Mouse (Mus musculus): ENCODE data around the gene Pdgfc. TPM values are rescaled to one million over a fixed set of nuclear protein-coding genes. Genes with fewer than 3 reads are reported as not detected.

Pdgfc gene
- polyA plus RNA-seq, 1 experiment from 2014 or later, result 3.3 TPM

DNA sequence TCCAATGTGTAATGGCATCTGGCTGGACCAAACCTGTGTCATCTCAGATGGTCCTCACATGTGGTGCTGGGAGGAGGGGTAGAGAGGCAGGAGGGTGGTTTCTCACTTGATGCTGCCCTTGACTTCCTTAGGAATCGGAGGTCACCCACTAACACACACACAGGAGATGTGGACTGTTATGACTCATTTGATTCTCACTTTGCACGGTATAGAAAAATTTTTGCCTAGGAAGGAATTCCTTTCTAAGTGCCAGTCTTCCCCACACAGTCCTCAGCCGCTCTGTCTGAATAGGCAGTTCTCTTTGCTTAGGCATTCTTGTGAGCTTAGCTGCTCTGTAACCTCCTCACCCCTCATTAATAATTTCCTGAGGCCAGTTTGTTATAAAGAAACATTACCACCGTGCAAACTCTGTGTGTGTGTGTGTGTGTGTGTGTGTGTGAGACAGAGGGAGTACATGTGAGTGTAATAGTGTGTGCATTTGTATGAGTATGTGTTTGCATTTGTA is 22.4 kb downstream of the Pdgfc start:
- Histone ChIP-seq H3K36me3 (ENCODE audit: control insufficient read depth, insufficient read depth, low read length) (no peaks in the 10 kb centered on the region), H3K27ac (ENCODE audit: low read depth, low read length) (no peak overlapping the region), H3K27me3 (ENCODE audit: control insufficient read depth, insufficient read depth, low read length) (no peaks in the 10 kb centered on the region), H3K9ac (replicated peaks; ENCODE audit: low read depth, low read length) (no peak overlapping the region), H3K9me3 (ENCODE audit: control insufficient read depth, low read length) (no peaks in the 10 kb centered on the region), H3K4me3 (ENCODE audit: low read depth, low read length) (no peak overlapping the region), H3K4me1 (ENCODE audit: control insufficient read depth, insufficient read depth, low read length) (no peaks in the 10 kb centered on the region), H3K4me2 (ENCODE audit: low read depth, low read length) (no peak overlapping the region)
- ATAC-seq (ENCODE audit: low read depth), result peak; percentile 34; the same call in 1 of the 2 replicates
- 48% methylated on average over 4 of the region's 4 CpGs for WGBS

DNA sequence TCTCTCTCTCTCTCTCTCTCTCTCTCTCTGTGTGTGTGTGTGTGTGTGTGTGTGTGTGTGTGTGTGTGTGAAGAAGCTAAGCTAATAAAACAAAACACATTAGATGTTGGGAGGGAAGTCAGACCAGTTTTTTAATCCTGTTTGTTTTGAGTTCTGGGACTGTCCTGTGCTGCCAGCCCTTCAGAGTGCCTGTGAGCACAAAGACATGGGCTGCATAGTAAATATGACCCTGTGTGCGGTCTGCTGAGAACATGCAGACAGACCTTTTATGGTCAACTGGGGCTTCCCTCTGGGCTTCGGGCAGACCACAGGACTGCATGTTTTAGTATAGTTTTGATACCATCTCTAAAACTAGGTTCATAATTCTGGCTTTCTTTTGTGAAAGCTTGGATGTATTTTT is 32.3 kb downstream of the Pdgfc start:
- ATAC-seq (ENCODE audit: low read depth), result no peak
- Histone ChIP-seq H3K36me3 (ENCODE audit: control insufficient read depth, insufficient read depth, low read length) (no peaks in the 10 kb centered on the region), H3K4me2 (ENCODE audit: low read depth, low read length) (no peak overlapping the region), H3K27ac (ENCODE audit: low read depth, low read length) (no peak overlapping the region), H3K27me3 (ENCODE audit: control insufficient read depth, insufficient read depth, low read length) (no peaks in the 10 kb centered on the region), H3K4me3 (ENCODE audit: low read depth, low read length) (no peak overlapping the region), H3K9ac (replicated peaks; ENCODE audit: low read depth, low read length) (no peak overlapping the region), H3K4me1 (ENCODE audit: control insufficient read depth, insufficient read depth, low read length) (no peaks in the 10 kb centered on the region), H3K9me3 (ENCODE audit: control insufficient read depth, low read length) (no peaks in the 10 kb centered on the region)
- 37% methylated on average over 2 of the region's 2 CpGs for WGBS

DNA sequence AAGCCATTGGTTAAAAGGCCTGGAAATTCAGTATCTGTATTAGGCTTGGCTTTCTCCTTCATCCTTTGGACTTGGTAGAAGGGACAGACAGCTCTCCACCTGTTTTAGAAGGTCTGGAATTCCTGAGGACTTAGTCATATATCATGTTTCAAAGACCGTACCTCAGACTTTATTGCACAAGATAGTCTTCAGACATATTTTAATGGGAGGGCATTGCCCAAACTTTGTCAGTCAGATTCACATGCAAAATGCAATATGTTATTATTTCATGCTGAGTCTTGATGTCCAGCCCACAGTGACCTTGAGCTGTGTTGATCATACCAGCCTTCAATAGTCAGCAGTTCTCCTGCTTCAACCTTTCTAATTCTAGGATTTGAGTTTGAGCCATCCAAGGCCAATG is 64.9 kb downstream of the Pdgfc start:
- no peak for ATAC-seq (ENCODE audit: low read depth)
- Histone ChIP-seq H3K9ac (replicated peaks; ENCODE audit: low read depth, low read length) (no peak overlapping the region), H3K4me1 (ENCODE audit: control insufficient read depth, insufficient read depth, low read length) (no peaks in the 10 kb centered on the region), H3K4me2 (ENCODE audit: low read depth, low read length) (no peak overlapping the region), H3K27ac (ENCODE audit: low read depth, low read length) (no peak overlapping the region), H3K9me3 (ENCODE audit: control insufficient read depth, low read length) (no peaks in the 10 kb centered on the region), H3K4me3 (ENCODE audit: low read depth, low read length) (no peak overlapping the region), H3K27me3 (ENCODE audit: control insufficient read depth, insufficient read depth, low read length) (no peaks in the 10 kb centered on the region), H3K36me3 (ENCODE audit: control insufficient read depth, insufficient read depth, low read length) (no peaks in the 10 kb centered on the region)
- 89% methylated on average over 1 of the region's 1 CpGs for WGBS

- Histone ChIP-seq H3K36me3 (ENCODE audit: control insufficient read depth, insufficient read depth, low read length) (no peaks in the 10 kb centered on the region), H3K9me3 (ENCODE audit: control insufficient read depth, low read length) (no peaks in the 10 kb centered on the region), H3K9ac (replicated peaks; ENCODE audit: low read depth, low read length) (no peak overlapping the region), H3K4me2 (ENCODE audit: low read depth, low read length) (no peak overlapping the region), H3K27me3 (ENCODE audit: control insufficient read depth, insufficient read depth, low read length) (no peaks in the 10 kb centered on the region), H3K4me3 (ENCODE audit: low read depth, low read length) (no peak overlapping the region), H3K4me1 (ENCODE audit: control insufficient read depth, insufficient read depth, low read length) (no peaks in the 10 kb centered on the region), H3K27ac (ENCODE audit: low read depth, low read length) (no peak overlapping the region)
- ATAC-seq (ENCODE audit: low read depth), result peak; percentile 76
- 10% methylated on average over 3 of the region's 3 CpGs for WGBS
Observed at GRCm38 (mm10) chr3:81102158-81102876, 66.1 kb downstream of the Pdgfc start.

DNA sequence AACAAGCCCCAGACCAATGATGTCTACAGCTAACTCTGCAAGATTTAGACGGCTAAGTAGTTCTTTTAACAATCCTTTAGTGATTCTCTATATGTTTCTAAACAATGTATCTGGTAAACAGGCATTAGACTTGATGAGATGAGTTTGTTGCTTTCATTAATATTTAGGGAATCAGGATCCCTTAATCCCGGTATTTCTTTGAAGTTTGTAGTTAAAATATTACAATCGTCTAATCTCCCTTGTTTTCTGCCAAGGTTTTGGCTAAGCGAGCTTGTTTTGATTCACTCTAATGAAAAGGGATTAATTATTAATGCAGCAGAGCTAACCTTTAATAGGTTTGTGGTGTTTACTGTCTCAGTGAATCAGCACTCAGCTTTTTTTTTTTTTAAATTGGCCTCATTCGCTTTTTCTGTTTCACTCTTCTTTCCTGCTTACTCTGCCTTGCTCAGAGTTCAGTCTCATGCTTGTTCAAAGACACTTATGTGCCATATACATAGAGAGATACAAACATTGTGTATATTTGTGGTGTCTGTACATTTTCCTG is 66.7 kb downstream of the Pdgfc start:
- no peaks in the 10 kb centered on the region for H3K4me1 ChIP-seq (ENCODE audit: control insufficient read depth, insufficient read depth, low read length)

DNA sequence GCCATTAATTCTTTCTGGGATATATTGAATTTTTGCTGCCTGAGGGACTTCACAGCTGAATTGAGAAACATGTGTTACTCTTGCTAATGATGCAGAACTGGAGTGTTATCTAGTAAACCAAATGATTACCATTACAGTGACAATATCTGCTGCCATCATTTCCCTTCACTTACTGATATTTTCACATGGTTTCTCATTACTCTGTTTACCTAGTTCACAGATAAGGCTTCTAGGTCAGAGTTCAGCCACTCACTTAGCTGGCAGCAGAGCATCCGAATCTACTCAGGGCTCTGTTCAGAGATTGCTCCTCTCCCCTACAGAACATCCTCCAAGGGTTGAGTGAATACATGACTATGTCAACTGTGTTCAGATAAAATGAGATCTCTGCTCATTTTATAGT is 71.3 kb downstream of the Pdgfc start:
- Histone ChIP-seq H3K27ac (ENCODE audit: low read depth, low read length) (no peak overlapping the region), H3K36me3 (ENCODE audit: control insufficient read depth, insufficient read depth, low read length) (no peaks in the 10 kb centered on the region), H3K4me3 (ENCODE audit: low read depth, low read length) (no peak overlapping the region), H3K27me3 (ENCODE audit: control insufficient read depth, insufficient read depth, low read length) (no peaks in the 10 kb centered on the region), H3K9me3 (ENCODE audit: control insufficient read depth, low read length) (no peaks in the 10 kb centered on the region), H3K4me1 (ENCODE audit: control insufficient read depth, insufficient read depth, low read length) (no peaks in the 10 kb centered on the region), H3K9ac (replicated peaks; ENCODE audit: low read depth, low read length) (no peak overlapping the region), H3K4me2 (ENCODE audit: low read depth, low read length) (no peak overlapping the region)
- ATAC-seq (ENCODE audit: low read depth), result no peak
- WGBS, result 78% methylated on average over 1 of the region's 1 CpGs

More for the DNA sequence above, 66.7 kb downstream of the Pdgfc start:
- no peak overlapping the region for H3K9ac ChIP-seq (replicated peaks; ENCODE audit: low read depth, low read length)
- ATAC-seq (ENCODE audit: low read depth), result no peak
- no peak overlapping the region for H3K27ac ChIP-seq (ENCODE audit: low read depth, low read length)
- H3K9me3 ChIP-seq (ENCODE audit: control insufficient read depth, low read length), result no peaks in the 10 kb centered on the region
- 59% methylated on average over 5 of the region's 5 CpGs for WGBS
- H3K4me3 ChIP-seq (ENCODE audit: low read depth, low read length), result no peak overlapping the region
- no peaks in the 10 kb centered on the region for H3K27me3 ChIP-seq (ENCODE audit: control insufficient read depth, insufficient read depth, low read length)
- H3K4me2 ChIP-seq (ENCODE audit: low read depth, low read length), result no peak overlapping the region
- H3K36me3 ChIP-seq (ENCODE audit: control insufficient read depth, insufficient read depth, low read length), result no peaks in the 10 kb centered on the region

DNA sequence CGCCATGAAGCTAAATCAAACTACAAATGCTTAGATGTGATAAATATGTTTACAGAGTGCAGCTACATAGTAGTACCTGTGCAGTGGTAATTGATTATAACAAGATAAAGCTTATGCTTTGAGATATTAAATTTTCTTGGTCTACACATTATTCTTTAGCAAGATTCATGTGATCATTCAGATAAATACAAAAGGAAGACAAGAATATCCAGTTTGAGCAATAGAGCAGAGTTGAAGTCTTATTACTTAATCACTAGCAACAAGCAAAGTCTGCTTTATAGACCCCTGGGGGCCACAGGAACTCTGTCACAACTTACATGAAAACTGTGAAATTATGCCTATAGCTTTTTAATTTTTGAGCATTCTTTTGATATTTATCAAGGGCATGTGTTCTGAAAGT is 74.8 kb downstream of the Pdgfc start:
- no peaks in the 10 kb centered on the region for H3K4me1 ChIP-seq (ENCODE audit: control insufficient read depth, insufficient read depth, low read length)
- H3K4me3 ChIP-seq (ENCODE audit: low read depth, low read length), result no peak overlapping the region
- no peak for ATAC-seq (ENCODE audit: low read depth)
- 95% methylated on average over 1 of the region's 1 CpGs for WGBS
- no peaks in the 10 kb centered on the region for H3K36me3 ChIP-seq (ENCODE audit: control insufficient read depth, insufficient read depth, low read length)
- no peak overlapping the region for H3K27ac ChIP-seq (ENCODE audit: low read depth, low read length)
- H3K4me2 ChIP-seq (ENCODE audit: low read depth, low read length), result no peak overlapping the region
- H3K9me3 ChIP-seq (ENCODE audit: control insufficient read depth, low read length), result no peaks in the 10 kb centered on the region
- H3K27me3 ChIP-seq (ENCODE audit: control insufficient read depth, insufficient read depth, low read length), result no peaks in the 10 kb centered on the region
- no peak overlapping the region for H3K9ac ChIP-seq (replicated peaks; ENCODE audit: low read depth, low read length)

DNA sequence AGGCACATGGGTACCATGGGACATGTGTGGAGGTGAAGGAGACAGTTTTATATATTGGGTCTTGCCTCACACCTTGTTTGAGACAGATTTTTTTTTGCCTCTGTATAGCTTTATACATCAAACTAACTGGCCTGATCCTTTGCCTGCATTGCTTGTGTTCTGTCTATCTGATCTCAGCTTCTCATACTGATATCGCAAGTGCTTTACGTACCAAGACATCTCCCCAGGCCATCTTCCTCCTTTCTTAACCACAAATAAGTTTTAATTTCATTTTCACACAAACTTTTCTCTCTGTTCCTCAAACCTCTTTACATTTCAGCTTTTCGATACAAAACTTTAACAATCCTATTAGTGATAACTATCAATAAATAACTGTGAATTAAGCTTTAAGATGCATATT is 76.7 kb downstream of the Pdgfc start:
- WGBS, result 94% methylated on average over 3 of the region's 3 CpGs
- H3K4me3 ChIP-seq (ENCODE audit: low read depth, low read length), result no peak overlapping the region
- H3K4me2 ChIP-seq (ENCODE audit: low read depth, low read length), result no peak overlapping the region
- no peak overlapping the region for H3K27ac ChIP-seq (ENCODE audit: low read depth, low read length)
- no peaks in the 10 kb centered on the region for H3K27me3 ChIP-seq (ENCODE audit: control insufficient read depth, insufficient read depth, low read length)
- H3K9me3 ChIP-seq (ENCODE audit: control insufficient read depth, low read length), result no peaks in the 10 kb centered on the region
- H3K4me1 ChIP-seq (ENCODE audit: control insufficient read depth, insufficient read depth, low read length), result no peaks in the 10 kb centered on the region
- no peak for ATAC-seq (ENCODE audit: low read depth)
- no peaks in the 10 kb centered on the region for H3K36me3 ChIP-seq (ENCODE audit: control insufficient read depth, insufficient read depth, low read length)
- no peak overlapping the region for H3K9ac ChIP-seq (replicated peaks; ENCODE audit: low read depth, low read length)

DNA sequence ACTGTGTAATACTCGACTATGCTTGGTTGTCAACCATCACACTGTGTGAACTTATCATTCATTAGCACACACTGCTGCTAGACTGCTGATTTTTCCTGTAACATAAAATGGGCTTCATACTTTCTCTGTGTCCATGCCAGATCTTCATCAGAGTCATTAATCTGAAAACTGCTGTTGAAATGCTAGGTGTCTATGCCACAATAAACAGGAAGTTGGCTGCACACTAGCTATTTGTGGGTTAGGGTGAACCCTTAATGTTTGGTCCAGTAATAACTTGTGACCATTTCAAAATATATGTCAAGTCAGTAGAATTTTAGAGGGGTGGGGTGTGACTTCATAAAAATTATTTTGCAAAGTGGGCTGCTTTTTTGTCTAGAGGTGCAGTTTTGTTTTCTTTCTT is 84.4 kb downstream of the Pdgfc start:
- WGBS, result 88% methylated on average over 1 of the region's 1 CpGs
- Histone ChIP-seq H3K4me3 (ENCODE audit: low read depth, low read length) (no peak overlapping the region), H3K36me3 (ENCODE audit: control insufficient read depth, insufficient read depth, low read length) (no peaks in the 10 kb centered on the region), H3K4me1 (ENCODE audit: control insufficient read depth, insufficient read depth, low read length) (no peaks in the 10 kb centered on the region), H3K9ac (replicated peaks; ENCODE audit: low read depth, low read length) (no peak overlapping the region), H3K27ac (ENCODE audit: low read depth, low read length) (no peak overlapping the region), H3K9me3 (ENCODE audit: control insufficient read depth, low read length) (no peaks in the 10 kb centered on the region), H3K4me2 (ENCODE audit: low read depth, low read length) (no peak overlapping the region), H3K27me3 (ENCODE audit: control insufficient read depth, insufficient read depth, low read length) (no peaks in the 10 kb centered on the region)
- no peak for ATAC-seq (ENCODE audit: low read depth)
